Mouse (Mus musculus): ENCODE measurements at regions not wholly inside any gene's neighbourhood (a gene's known extent, or its start where the extent isn't known, plus 50 kb on each side); places are given as distances from the start of the nearest gene placed in this dataset.
A peak's percentile ranks its signal among the peaks of the same experiment; 100 is the strongest.

- no peak for DNase-seq
Observed at GRCm38 (mm10) chr1:190639846-190640245, 271.7 kb downstream of the Rps6kc1 start.

GRCm38 (mm10) chr1:190634935-190635334 lies 276.6 kb downstream of the Rps6kc1 start:
- no peak for DNase-seq

- no peak for DNase-seq
Observed at GRCm38 (mm10) chr1:190631641-190632040, 279.9 kb downstream of the Rps6kc1 start.

GRCm38 (mm10) chr1:190630193-190630592 lies 281.4 kb downstream of the Rps6kc1 start:
- no peak for DNase-seq

- no peak for DNase-seq
Observed at GRCm38 (mm10) chr1:190623916-190624315, 287.7 kb downstream of the Rps6kc1 start.

- no peak for DNase-seq
Observed at GRCm38 (mm10) chr1:190600425-190600824, 311.1 kb downstream of the Rps6kc1 start.

GRCm38 (mm10) chr1:190599622-190600021 lies 311.9 kb downstream of the Rps6kc1 start:
- DNase-seq, result no peak

GRCm38 (mm10) chr1:190596209-190596608 lies 315.4 kb downstream of the Rps6kc1 start:
- no peak for DNase-seq

- no peak for DNase-seq
Observed at GRCm38 (mm10) chr1:190591621-190592020, 319.9 kb downstream of the Rps6kc1 start.

- DNase-seq, result no peak
Observed at GRCm38 (mm10) chr1:190589586-190589985, 322.0 kb downstream of the Rps6kc1 start.

- DNase-seq, result no peak
Observed at GRCm38 (mm10) chr1:190583272-190583671, 328.3 kb downstream of the Rps6kc1 start.

GRCm38 (mm10) chr1:190580653-190581052 lies 330.9 kb downstream of the Rps6kc1 start:
- DNase-seq, result no peak

GRCm38 (mm10) chr1:190570981-190571380 lies 340.6 kb downstream of the Rps6kc1 start:
- DNase-seq, result no peak

- no peak for DNase-seq
Observed at GRCm38 (mm10) chr1:190570563-190570962, 341.0 kb downstream of the Rps6kc1 start.

GRCm38 (mm10) chr1:190566744-190567143 lies 344.8 kb downstream of the Rps6kc1 start:
- no peak for DNase-seq

GRCm38 (mm10) chr1:190562865-190563457 lies 348.6 kb downstream of the Rps6kc1 start:
- peak; percentile 10 for DNase-seq

- DNase-seq, result no peak
Observed at GRCm38 (mm10) chr1:190560086-190560485, 351.5 kb downstream of the Rps6kc1 start.

- DNase-seq, result no peak
Observed at GRCm38 (mm10) chr1:190541892-190542291, 369.7 kb downstream of the Rps6kc1 start.

GRCm38 (mm10) chr1:190532879-190533676 lies 362.6 kb upstream of the Prox1 start:
- no peak for DNase-seq

GRCm38 (mm10) chr1:190531224-190531623 lies 360.7 kb upstream of the Prox1 start:
- no peak for DNase-seq

GRCm38 (mm10) chr1:190530079-190530478 lies 359.6 kb upstream of the Prox1 start:
- no peak for DNase-seq

GRCm38 (mm10) chr1:190527545-190528137 lies 357.1 kb upstream of the Prox1 start:
- DNase-seq, result no peak

- DNase-seq, result no peak
Observed at GRCm38 (mm10) chr1:190526634-190527033, 356.1 kb upstream of the Prox1 start.

All from gastrocnemius, postnatal 10 days (tissue).